In the genomic region with DNA sequence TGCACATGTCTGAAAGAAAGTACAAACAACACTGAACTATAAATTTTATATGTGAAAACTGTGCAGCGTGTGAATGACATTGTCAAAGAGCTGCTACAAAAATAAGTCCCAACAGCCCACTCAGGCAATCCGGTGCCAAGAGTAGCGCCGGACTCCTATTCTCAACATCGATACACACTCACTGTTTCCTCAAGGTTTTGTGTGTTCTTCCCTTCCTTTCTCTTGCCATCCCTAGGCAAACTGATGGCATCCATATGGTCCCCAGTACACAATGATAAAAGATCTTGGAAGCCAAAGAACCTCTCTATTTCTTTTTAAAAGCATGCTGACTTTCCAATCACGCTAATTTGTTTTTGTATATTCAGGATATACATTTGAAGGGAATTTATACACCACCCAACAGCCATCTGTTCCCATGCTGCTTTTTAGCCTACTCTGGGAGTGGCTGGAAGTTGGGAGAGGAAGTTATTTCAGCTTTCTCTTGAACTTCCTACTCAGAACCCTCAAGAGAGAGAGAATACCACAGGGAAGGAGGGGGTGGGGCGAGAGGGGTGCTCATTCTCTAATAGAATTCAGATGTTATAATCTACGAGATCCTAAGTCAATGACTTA, we compare ENCODE assay signal across 15 mouse cellular contexts.
DNase-seq lines count a peak whose midpoint lies in the region.
"Had no signal": no experiment of that assay in that cellular context is flagged by ENCODE, and none has a peak within 500 bp of the region (broad histone marks: within the 10 kb centered on the region; RNA-seq: fewer than 3 reads in every experiment).

No protein-coding gene starts in this region.

- intact Hi-C loops in left cerebral cortex, postnatal 14 days (cut with DNase I) = loop anchor here (5.0 kb wide), 1 partner anchor 473 kb away; no protein-coding TSS in a partner anchor

- peak; percentile 18 for DNase-seq in layer of hippocampus, adult 11-12 months (ENCODE audit: low spot score)
- DNase-seq in layer of hippocampus, postnatal 36 days = no peak
- peak; percentile 67 to 68 for DNase-seq in frontal cortex, adult 2 months (ENCODE audit: extremely low spot score in 1 of 2, low spot score in 1 of 2)
- DNase-seq in left cerebral cortex, postnatal 14 days (ENCODE audit: low spot score in 2 of 2) = peak; percentile 42 to 56
- DNase-seq in right cerebral cortex, postnatal 36 days (ENCODE audit: low spot score in 2 of 2) = peak; percentile 38 to 56
- DNase-seq in spleen, postnatal 36 days (ENCODE audit: low spot score in 2 of 2) = no peak
- no peak for DNase-seq in thymus, postnatal 14 days
- DNase-seq: adrenal gland, postnatal 14 days; cerebellum, adult 11-12 months; gastrocnemius, adult 2 months; heart, postnatal 14 days; kidney, adult 18-20 months; kidney, postnatal 25 days; lung, postnatal 10 days; thymus, postnatal 25 days had no signal

Comparison
In these comparisons a context has a peak if more than half of its experiments do, and no peak if none do; other contexts are left out.
1. DNase-seq: peak in layer of hippocampus, adult 11-12 months (single experiment), frontal cortex, adult 2 months (2 of 2), left cerebral cortex, postnatal 14 days (2 of 2) and right cerebral cortex, postnatal 36 days (2 of 2); none in layer of hippocampus, postnatal 36 days (0 of 2), spleen, postnatal 36 days (0 of 2) and thymus, postnatal 14 days (single experiment).